Mouse (Mus musculus) neural tube, embryonic 12.5 days (tissue): ENCODE measurements around the gene Armh1. TPM values are rescaled to one million over a fixed set of nuclear protein-coding genes. Genes with fewer than 3 reads are reported as not detected.
A peak's percentile ranks its signal among the peaks of the same experiment; 100 is the strongest.
"Not testable (repeated sequence)": the region's sequence is repeated elsewhere in the genome, so short reads cannot be mapped to it uniquely, and the experiment has no call there.

Source experiments
- ATAC-seq: fragments of 200-750 bp; cut with Nextera tagmentation; 2 replicates; pipeline ENCODE4 v1.8.0; 2017; ENCODE audit warnings: low read depth, mild to moderate bottlenecking, moderate TSS enrichment, moderate library complexity; ENCODE audit not compliant: low FRiP score
- H3K27ac ChIP-seq: fragments of 300-500 bp; sonication (generic); 2 replicates; pipeline ENCODE4 v1.5.1; 2016
- H3K27me3 ChIP-seq: fragments of 300-500 bp; sonication (generic); replicated peaks from 2 replicates; pipeline ENCODE4 v1.6.1; 2016; ENCODE audit warnings: mild to moderate bottlenecking
- H3K36me3 ChIP-seq: fragments of 300-500 bp; sonication (generic); 2 replicates; pipeline ENCODE4 v1.6.1; 2016; ENCODE audit warnings: mild to moderate bottlenecking
- H3K4me1 ChIP-seq: fragments of 300-500 bp; sonication (generic); 2 replicates; pipeline ENCODE4 v1.6.1; 2016
- H3K4me2 ChIP-seq: fragments of 300-500 bp; sonication (generic); replicated peaks from 2 replicates; pipeline ENCODE4 v1.6.1; 2016; ENCODE audit warnings: mild to moderate bottlenecking
- H3K4me3 ChIP-seq: fragments of 300-500 bp; sonication (generic); 2 replicates; pipeline ENCODE4 v1.5.1; 2016
- H3K9ac ChIP-seq: fragments of 300-500 bp; sonication (generic); 2 replicates; pipeline ENCODE4 v1.6.1; 2016; ENCODE audit warnings: mild to moderate bottlenecking
- H3K9me3 ChIP-seq: fragments of 300-500 bp; sonication (generic); 2 replicates; pipeline ENCODE4 v1.6.1; 2016; ENCODE audit warnings: mild to moderate bottlenecking
- WGBS: fragments of 180-500 bp; shearing (Covaris S2); methylation state at CpG from one replicate; pipeline ENCODE4 v1.1.7; 2016; 5-methylcytosine and 5-hydroxymethylcytosine counted together
- polyA plus RNA-seq: library from polyadenylated mRNA; unstranded; fragments of >200 nt; fragmentation: Nextera tagmentation; extraction: Ambion mirVana; gene quantifications from 2 replicates; pipeline ENCODE4 v1.2.1, GENCODE M21; 2016

The Armh1 gene
- polyA plus RNA-seq, 1 experiment from 2014 or later = 0.85 TPM

DNA sequence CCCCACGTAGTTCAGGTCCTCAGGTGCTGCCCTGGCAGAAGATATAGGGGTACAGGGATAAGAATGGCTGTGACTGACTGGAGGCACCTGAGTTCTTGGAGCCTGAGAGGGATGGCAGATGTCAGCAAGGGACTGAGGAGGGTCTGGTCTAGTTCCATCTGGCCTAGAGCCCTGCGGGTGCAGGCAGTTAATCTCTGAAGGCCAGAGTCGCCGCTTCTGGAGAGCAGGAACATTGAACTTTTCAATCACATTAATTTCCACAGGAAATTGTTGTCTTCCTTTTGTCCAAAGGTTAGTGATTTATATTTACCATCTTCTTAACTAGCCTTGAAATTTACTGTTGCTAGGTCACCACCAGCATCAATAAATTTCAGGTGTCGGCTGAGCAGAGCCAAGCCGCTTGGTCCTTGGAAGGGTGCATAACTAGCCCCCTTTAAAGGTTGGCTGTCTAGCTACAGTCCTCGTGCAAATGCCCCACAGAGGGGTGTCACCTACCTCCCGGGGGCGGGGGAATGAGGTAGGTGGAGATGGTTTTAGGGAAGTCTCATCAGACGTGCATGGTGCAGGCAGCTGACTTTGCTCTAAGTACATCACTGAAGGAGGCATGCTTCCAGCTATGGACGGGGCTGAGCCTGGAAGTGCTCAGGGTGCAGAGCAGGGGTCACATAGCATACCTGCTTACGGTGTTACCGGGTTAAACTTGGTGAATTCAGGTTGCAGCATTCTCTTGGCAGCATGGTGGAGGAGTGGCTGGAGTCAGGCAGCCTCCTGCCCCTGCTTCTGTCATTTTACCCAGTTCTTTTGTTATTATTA lies 10.4 kb upstream of the Armh1 start:
- 47% methylated on average over 13 of the region's 13 CpGs for WGBS
- Histone ChIP-seq H3K27ac (no peak overlapping the region), H3K4me2 (no peak overlapping the region), H3K4me3 (no peak overlapping the region), H3K36me3 (no peaks in the 10 kb centered on the region), H3K4me1 (peaks cover 4% of the 10 kb centered on the region; the same call in 1 of the 2 replicates), H3K27me3 (peaks cover 3% of the 10 kb centered on the region; the same call in 1 of the 2 replicates), H3K9ac (no peak overlapping the region), H3K9me3 (no peaks in the 10 kb centered on the region)
- no peak for ATAC-seq

DNA sequence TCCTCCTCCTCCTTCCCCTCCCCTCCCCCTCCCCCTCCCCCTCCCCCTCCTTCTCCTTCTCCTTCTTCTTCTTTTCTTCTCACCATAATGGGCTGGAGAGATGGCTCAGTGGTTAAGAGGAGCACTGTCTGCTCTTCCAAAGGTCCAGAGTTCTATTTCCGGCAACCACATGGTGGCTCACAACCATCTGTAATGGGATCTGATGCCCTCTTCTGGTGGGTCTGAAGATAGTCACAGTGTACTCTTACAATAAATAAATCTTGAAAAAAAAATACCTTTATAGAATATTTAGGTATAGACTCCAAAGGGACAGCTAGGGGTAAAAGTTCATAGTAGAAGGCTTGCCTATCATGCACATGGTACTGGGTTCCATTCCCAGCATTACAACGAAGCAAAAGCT lies 9.3 kb upstream of the Armh1 start:
- Histone ChIP-seq H3K4me1 (peaks cover 4% of the 10 kb centered on the region; the same call in 1 of the 2 replicates), H3K27me3 (no peaks in the 10 kb centered on the region), H3K27ac (no peak overlapping the region), H3K9me3 (no peaks in the 10 kb centered on the region), H3K9ac (no peak overlapping the region), H3K36me3 (no peaks in the 10 kb centered on the region), H3K4me2 (no peak overlapping the region), H3K4me3 (no peak overlapping the region)
- no peak for ATAC-seq
- 83% methylated on average over 2 of the region's 2 CpGs for WGBS

DNA sequence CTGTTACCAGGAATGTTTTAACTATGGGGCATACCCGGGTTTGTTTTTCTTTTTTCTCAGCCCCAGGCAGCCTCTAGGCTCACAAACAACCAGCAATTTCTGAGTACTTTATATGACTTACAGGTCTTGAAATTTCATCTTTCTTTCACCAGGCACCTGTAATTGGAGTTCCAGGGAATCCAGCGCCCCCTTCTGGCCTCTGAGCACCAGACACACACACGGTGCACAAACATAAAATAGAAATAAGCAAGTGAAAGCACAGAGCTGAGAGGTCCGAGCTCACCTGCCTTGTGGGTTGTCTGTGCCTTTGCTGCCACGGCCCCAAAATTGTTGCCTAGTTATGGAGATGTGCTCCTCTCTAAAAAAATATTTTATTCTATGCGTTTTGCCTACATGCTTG lies 8.0 kb upstream of the Armh1 start:
- WGBS = 75% methylated on average over 6 of the region's 6 CpGs
- not testable (repeated sequence) for ATAC-seq, H3K9me3 ChIP-seq, H3K4me2 ChIP-seq, H3K4me3 ChIP-seq, H3K4me1 ChIP-seq, H3K36me3 ChIP-seq, H3K27me3 ChIP-seq, H3K27ac ChIP-seq, H3K9ac ChIP-seq

GRCm38 (mm10) chr4:117254672-117255071 lies 2.7 kb upstream of the Armh1 start:
- Histone ChIP-seq H3K36me3 (no peaks in the 10 kb centered on the region), H3K4me1 (peaks cover 12% of the 10 kb centered on the region), H3K27me3 (no peaks in the 10 kb centered on the region; the same call in 1 of the 2 replicates), H3K4me2 (no peak overlapping the region), H3K9ac (no peak overlapping the region), H3K9me3 (no peaks in the 10 kb centered on the region), H3K27ac (no peak overlapping the region), H3K4me3 (no peak overlapping the region)
- no peak for ATAC-seq
- 35% methylated on average over 6 of the region's 6 CpGs for WGBS

DNA sequence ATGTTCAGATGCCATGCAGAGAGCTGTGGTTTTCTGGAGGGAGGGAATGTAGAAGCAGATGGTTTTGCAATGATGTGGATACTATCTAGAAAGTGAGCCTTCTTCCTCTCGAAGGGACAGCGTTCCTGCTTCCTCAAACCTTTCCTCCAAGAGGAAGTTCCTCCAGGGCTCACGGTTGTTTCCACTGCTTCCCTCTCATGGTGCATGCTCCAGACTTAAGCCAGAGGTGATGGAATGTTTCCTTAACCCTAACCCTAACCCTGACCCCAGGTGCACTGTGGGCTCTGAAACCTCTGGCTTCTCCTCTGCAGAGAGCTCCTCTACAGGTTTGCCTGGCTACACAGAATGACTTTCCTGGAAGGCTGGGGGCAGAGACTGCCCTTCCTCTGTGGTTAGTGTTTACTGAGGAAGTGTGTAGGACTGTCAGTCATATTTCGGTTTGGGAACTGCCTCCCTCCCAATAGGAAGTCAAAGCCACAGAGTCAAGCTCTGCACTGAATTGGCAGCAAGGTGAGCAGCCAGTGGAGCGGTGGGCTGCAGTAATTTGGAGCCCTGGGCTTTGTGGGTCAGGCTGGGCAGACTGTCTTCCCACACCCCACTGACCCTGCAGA lies 2.2 kb upstream of the Armh1 start:
- Histone ChIP-seq H3K27ac (no peak overlapping the region), H3K4me2 (no peak overlapping the region), H3K9me3 (no peaks in the 10 kb centered on the region), H3K4me1 (peaks cover 12% of the 10 kb centered on the region), H3K27me3 (no peaks in the 10 kb centered on the region; the same call in 1 of the 2 replicates), H3K9ac (no peak overlapping the region), H3K4me3 (no peak overlapping the region), H3K36me3 (no peaks in the 10 kb centered on the region)
- no peak for ATAC-seq
- WGBS = 61% methylated on average over 5 of the region's 5 CpGs

DNA sequence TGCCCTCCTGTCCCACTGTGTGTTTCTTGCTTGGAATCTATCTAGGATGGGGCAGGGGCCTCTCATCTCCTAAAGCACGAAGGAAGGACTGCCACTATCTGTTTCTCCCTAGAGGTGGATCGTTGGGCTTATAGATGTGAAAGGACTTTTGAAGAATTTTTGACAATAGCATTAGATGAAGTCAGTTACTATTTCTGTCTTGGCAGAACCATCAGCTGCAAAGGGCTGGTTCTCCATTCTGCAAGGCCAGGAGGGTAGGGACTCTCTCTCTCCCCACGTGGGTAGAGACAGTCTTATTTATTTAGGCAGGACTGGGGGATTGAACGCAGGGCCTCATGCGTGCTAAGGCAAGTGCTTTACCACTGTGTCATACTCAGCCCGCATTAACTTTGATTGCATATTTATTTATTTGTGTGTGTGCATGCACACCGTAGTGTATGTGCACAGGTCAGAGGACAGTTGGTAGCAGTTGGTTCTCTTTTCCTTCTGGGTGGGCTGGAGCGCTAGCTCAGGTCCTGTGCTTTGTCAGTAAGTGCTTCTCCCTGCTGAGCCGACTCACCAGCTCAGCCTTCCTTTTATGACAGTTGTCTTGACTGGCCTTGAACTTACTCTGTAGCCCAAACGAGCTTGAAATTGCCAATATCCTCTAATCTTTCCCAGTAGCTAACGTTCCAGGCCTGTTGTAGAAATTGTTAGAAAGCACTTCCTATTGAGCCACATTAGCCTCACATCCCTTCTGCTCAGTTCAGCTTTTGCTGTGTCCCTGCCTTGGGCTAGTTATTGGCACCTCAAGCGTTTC lies 1.5 kb upstream of the Armh1 start:
- 59% methylated on average over 12 of the region's 12 CpGs for WGBS
- Histone ChIP-seq H3K4me2 (no peak overlapping the region), H3K9me3 (no peaks in the 10 kb centered on the region), H3K9ac (no peak overlapping the region), H3K4me1 (peaks cover 12% of the 10 kb centered on the region), H3K27me3 (no peaks in the 10 kb centered on the region; the same call in 1 of the 2 replicates), H3K36me3 (no peaks in the 10 kb centered on the region), H3K4me3 (no peak overlapping the region), H3K27ac (no peak overlapping the region)
- ATAC-seq = no peak

- H3K27ac ChIP-seq = no peak overlapping the region
- peak overlapping the region; percentile 64 for H3K4me2 ChIP-seq
- H3K9me3 ChIP-seq = no peaks in the 10 kb centered on the region
- peaks cover 12% of the 10 kb centered on the region for H3K4me1 ChIP-seq
- H3K9ac ChIP-seq = no peak overlapping the region
- no peaks in the 10 kb centered on the region; the same call in 1 of the 2 replicates for H3K27me3 ChIP-seq
- no peak for ATAC-seq
- no peak overlapping the region for H3K4me3 ChIP-seq
- no peaks in the 10 kb centered on the region for H3K36me3 ChIP-seq
- WGBS = 87% methylated on average over 5 of the region's 5 CpGs
Measured at GRCm38 (mm10) chr4:117252755-117253154, 830 bp upstream of the Armh1 start.

GRCm38 (mm10) chr4:117252351-117252750 lies 426 bp upstream of the Armh1 start:
- peaks cover 12% of the 10 kb centered on the region for H3K4me1 ChIP-seq
- 29% methylated on average over 5 of the region's 5 CpGs for whole genome bisulfite sequencing
- no peaks in the 10 kb centered on the region for H3K9me3 ChIP-seq
- peak; percentile 38; the same call in 1 of the 2 replicates for ATAC-seq
- H3K9ac ChIP-seq = peak overlapping the region; percentile 66
- peak overlapping the region; percentile 64 for H3K4me2 ChIP-seq
- H3K4me3 ChIP-seq = peak overlapping the region; percentile 66
- H3K27me3 ChIP-seq = no peaks in the 10 kb centered on the region; the same call in 1 of the 2 replicates
- no peaks in the 10 kb centered on the region for H3K36me3 ChIP-seq
- no peak overlapping the region for H3K27ac ChIP-seq

DNA sequence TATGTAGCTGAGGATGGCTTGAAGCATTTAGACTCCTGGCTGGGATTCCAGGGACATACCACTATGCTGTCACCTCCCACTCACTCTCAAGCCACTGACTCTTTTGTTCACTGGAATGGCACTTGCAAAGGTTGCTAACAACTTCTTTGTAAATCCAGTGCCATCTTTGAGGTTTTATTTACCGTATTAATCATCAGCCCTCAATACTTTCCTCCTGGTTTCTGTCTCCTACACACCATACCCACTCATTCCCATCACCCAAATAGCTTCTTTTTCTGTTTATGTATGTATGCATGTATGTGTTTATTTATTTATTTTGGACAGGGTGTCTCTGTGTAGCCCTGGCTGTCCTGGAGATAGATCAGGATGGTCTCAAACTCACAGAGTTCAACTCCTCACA lies 943 bp downstream of the Armh1 start:
- Histone ChIP-seq H3K4me2 (peak overlapping the region; percentile 64), H3K4me1 (peaks cover 12% of the 10 kb centered on the region), H3K36me3 (no peaks in the 10 kb centered on the region), H3K27me3 (no peaks in the 10 kb centered on the region; the same call in 1 of the 2 replicates), H3K9ac (no peak overlapping the region), H3K9me3 (no peaks in the 10 kb centered on the region), H3K27ac (no peak overlapping the region), H3K4me3 (no peak overlapping the region)
- 69% methylated on average over 1 of the region's 1 CpGs for WGBS
- ATAC-seq = no peak

DNA sequence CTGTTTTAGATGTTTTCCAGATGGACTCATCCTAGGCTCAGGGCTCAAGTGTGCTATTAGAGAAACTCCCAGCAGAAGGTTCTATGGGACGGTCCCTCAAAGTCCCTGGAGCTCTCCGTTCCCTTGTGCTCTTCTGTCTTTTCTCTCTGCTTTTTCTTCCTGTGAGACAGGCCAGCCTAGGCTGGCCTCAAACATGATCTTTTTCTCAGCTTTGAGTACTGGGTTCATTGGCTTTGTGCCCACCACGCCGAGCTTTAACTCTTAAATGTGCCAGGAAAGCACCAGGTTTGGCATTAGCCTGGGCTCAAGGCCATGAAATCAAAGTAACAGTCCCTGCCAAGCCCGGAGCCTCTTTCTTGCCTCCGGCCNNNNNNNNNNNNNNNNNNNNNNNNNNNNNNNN lies 11.1 kb downstream of the Armh1 start:
- H3K36me3 ChIP-seq = no peaks in the 10 kb centered on the region
- ATAC-seq = no peak
- no peak overlapping the region for H3K9ac ChIP-seq
- H3K4me3 ChIP-seq = no peak overlapping the region
- H3K27me3 ChIP-seq = no peaks in the 10 kb centered on the region
- 80% methylated on average over 6 of the region's 6 CpGs for WGBS
- H3K9me3 ChIP-seq = no peaks in the 10 kb centered on the region
- no peak overlapping the region for H3K4me2 ChIP-seq
- H3K27ac ChIP-seq = no peak overlapping the region
- no peaks in the 10 kb centered on the region for H3K4me1 ChIP-seq

DNA sequence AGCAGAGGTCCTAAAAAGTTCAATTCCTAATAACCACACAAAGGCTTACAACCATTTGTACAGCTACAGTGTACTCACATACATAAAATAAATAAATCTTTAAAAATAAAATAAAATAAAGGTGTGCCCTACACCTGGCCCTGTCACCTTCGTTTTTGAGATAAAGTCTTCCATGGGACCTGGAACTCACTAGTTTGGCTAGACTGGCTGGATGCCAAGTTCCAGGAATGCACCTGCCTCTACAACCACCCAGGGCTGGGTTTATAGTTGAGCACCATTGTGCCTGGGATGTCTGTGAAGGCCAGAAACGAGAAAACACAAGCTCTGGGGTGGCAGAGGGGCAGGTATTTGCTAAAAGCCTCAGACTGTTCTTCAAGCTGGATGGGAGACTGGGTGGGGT lies 12.8 kb downstream of the Armh1 start:
- H3K4me3 ChIP-seq = no peak overlapping the region
- no peak overlapping the region for H3K9ac ChIP-seq
- H3K4me1 ChIP-seq = no peaks in the 10 kb centered on the region
- no peaks in the 10 kb centered on the region for H3K36me3 ChIP-seq
- no peak overlapping the region for H3K27ac ChIP-seq
- ATAC-seq = no peak
- no peaks in the 10 kb centered on the region for H3K27me3 ChIP-seq
- H3K9me3 ChIP-seq = no peaks in the 10 kb centered on the region
- H3K4me2 ChIP-seq = no peak overlapping the region
- WGBS = 46% methylated on average over 2 of the region's 2 CpGs

- no peak for ATAC-seq
Measured at GRCm38 (mm10) chr4:117235822-117236221, 16.1 kb downstream of the Armh1 start.

More at GRCm38 (mm10) chr4:117235822-117236221, 16.1 kb downstream of the Armh1 start:
- H3K27me3 ChIP-seq = no peaks in the 10 kb centered on the region
- no peak overlapping the region for H3K9ac ChIP-seq
- H3K4me3 ChIP-seq = no peak overlapping the region
- no peaks in the 10 kb centered on the region for H3K9me3 ChIP-seq
- no peaks in the 10 kb centered on the region for H3K36me3 ChIP-seq
- H3K27ac ChIP-seq = no peak overlapping the region
- no peak overlapping the region for H3K4me2 ChIP-seq
- no peaks in the 10 kb centered on the region for H3K4me1 ChIP-seq
- WGBS = 73% methylated on average over 4 of the region's 4 CpGs
